Mouse (Mus musculus) c-Kit-positive CD71-positive TER-119-negative erythroid progenitor cells, embryonic 14.5 days (primary cell): Measurements from ENCODE around the gene Nobox.

Source experiments
- DNase-seq: peaks from one replicate; pipeline ENCODE4 v3.0.0-alpha.2; 2013; ENCODE audit warnings: low read depth

The Nobox gene

DNA sequence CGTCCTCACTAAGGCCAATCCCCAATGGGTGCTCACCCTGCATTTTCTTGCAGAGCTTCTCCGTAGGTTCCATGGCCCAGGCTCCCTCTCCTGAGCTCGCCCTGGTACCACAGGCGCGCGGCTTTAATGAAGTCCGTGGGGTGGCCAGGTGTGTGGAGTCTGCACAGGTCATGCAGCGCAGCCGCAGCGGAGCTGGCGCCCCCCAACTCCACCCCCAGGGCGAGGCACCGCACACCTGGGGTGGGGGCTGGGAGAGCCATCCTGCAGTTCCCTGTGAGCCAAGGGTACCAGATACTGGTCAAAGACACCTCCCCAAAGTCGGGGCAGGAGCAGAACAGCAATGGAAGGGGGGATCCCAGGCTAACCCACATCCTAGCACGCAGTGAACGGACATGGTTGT lies at the start of gene Nobox:
Gene Nobox, minus strand, starts transcription at position 101 of the 400 bp plus-strand sequence.
- DNase-seq: no peak

DNA sequence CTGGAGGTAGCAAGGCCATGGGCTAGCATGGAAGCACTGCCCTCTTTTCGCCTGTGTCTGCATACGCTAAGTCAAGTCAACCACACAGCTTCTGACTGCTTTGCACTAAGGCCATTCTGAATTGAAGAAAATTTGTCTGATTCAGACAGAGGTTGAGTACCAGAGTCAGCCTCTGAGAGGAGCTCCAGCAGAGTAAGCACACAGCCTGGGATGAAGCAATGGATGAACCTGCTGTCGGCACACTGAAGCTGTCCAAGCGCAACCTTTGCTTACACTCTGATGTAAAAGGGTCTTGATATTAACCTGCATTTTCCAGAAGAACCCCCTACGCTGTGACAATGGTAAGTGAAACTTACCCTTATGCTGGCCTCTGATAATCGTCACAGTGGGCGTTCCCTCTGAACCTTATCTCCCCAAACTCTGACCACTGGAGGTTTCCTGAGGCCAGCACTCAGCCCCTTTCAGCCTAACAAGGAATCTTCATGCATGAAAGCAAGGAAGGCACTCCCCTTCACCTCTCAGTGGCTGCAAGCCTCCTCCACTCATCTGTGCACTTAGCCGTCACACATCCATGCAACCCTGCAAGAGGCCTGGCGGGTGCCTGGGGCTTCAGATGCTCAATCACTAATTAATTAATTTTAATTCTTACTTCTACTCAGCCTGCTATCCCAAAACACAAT lies 45.3 kb upstream of the Nobox start:
- DNase-seq: peak; percentile 45

DNA sequence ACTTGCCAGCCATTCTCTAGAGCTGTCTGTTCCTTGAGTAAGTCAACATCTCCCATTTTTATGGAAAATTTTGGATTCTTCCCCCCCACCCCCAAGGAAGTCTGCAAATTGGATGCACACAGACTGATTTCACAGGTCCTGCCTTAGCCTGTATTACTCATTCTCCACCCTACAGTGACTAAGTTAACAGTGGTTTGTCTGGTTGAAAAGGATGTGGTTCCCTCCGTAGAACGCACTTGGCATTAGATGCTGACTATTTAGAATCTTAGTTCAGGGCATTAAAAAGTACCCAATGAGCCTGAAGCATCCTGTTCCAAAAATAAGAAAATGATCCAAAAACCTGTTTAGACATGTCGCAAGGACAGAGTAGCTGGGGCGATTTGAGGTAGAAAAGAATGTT lies 44.1 kb upstream of the Nobox start:
- no peak for DNase-seq

DNA sequence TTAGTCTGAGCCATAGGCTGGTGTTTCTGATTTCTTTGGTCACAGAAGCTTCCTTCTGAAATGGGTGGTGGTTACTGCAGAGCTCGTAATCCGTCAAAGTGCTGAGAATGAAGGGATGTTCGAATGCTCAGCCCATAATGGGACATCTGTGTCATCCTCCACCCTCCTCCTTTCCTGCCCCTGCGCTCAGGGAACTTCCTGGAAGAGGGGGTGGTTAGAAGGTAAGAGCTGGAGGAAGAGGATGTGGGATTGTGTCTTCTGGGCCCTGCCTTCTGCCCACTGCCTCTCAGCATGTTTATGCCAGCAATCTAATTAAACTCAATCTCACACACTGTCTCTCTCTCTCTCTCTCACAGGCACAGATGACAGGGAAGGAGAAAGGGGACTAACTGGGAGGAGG lies 39.7 kb upstream of the Nobox start:
- DNase-seq: no peak

DNA sequence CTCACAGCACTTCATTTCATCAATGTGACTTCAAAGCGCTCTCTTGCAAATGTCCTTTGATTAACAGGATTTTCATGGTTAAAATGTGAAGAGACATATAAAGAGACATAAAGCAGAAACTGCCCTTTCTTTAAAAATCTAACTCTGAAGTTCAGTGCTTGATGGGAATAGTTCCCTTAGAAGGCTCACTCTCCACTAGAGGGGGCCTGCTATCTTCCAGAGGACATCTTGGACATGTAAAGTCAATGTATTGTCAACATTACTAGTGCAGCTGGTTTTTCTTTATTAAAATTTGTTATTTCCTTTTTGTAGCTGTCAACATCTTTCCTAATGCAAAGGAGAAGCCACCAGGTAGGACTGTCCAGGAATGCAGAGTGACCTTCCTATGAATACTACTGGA lies 38.3 kb upstream of the Nobox start:
- DNase-seq: no peak

DNA sequence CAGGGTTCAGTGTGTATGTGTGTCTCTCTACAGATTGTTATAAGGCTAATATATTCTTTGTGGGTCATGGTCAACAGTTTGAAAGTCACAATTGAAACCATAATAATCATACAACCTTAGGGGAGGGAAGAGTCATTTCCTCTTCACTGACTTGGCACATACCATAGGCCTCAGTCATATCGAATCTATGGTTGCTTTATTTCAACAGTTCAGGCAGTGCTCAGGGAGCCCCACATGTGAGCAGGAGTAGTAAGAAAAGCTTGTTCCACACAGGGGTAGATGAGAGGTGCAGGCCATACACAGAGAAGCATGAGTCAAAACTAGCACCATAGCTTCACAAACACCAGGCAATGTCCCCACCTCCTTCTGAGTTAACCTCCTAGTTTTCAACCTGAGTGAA lies 33.7 kb upstream of the Nobox start:
- DNase-seq: no peak

DNA sequence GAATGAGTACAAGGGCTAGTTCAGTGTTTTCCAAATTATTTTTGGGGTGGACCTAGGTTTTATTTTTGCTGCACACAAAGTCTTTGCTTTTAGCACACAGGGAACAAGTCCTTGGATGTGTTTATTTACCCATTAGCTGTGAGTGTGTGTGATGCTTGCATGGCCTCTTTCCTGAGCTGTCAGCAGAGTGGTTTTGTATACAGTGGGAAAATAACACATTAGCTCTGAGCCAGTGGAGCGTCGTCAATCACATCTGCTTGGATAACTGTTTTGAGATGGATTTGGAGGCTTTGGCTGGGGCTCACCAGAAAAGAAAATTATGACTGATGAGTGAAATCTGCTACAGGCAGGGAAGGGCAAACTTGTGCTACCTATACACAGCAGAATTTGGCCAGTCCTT lies 33.0 kb upstream of the Nobox start:
- no peak for DNase-seq

DNA sequence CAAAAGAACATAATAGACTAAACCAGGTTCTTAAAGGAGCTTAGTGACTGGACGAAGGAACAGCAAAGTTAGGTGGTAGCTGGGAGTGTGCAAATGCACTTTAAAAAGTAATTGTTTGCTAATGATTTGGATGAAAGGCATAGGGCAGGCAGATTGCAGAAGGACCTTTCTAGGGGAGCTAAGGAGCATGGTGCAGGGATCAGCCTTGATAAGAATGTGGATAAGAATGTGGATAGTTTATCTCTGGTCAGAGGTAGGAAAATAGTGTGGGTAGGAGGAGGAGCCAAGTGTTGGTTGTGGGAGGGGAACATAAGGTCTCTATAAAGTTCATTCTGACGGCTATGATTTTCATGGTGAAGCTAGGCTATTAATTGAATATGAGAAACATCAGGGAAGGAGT lies 29.4 kb upstream of the Nobox start:
- no peak for DNase-seq

DNA sequence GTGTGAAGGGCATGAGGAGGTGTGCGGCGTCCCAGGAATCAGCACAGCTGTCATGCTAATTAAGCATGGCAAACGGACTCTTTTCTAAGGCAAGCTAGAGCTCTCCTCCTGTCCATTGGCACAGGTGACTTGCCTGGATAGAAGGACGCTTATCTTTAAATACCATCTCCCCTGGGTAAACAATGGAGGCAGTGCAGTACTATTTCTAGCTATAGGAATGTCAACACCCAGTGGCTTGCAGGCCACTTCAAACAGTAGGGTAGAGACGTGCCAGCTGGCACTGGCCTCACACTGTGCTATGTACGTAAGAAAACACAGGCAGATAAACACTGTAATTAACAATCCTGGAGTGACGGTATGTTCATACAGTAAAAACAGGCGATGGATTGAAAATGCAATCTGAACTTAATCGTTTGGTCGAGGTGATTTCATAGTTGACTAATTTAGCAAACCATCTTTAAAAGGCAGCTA lies 28.2 kb upstream of the Nobox start:
- no peak for DNase-seq

DNA sequence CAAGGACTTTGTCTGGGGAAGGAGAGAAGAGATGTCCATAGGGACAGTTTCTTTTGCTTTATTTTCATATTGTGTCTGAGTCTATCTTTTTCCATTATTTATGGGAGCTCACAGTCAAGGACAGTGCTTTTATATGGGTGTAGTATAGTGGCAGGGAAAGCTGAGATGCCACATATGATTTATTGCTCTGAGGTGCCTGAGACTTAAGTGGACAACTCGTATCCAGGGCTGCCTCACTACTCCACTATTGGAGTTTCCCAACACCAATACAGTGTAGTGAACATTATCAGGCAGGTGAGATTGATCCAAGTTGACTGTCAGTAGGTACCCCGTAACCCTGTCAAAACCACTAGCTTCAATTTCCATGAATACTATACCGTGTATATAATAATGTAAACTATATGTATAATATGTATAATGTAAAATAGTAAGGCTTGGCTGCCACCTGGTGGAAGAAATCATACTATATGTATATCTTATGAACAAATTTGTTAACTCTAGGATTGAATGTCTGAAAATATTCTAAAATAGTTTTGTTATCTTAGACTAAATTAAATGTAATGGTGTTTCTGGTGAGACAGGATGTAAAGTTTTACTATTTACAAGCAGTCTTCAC lies 26.4 kb upstream of the Nobox start:
- DNase-seq: no peak

DNA sequence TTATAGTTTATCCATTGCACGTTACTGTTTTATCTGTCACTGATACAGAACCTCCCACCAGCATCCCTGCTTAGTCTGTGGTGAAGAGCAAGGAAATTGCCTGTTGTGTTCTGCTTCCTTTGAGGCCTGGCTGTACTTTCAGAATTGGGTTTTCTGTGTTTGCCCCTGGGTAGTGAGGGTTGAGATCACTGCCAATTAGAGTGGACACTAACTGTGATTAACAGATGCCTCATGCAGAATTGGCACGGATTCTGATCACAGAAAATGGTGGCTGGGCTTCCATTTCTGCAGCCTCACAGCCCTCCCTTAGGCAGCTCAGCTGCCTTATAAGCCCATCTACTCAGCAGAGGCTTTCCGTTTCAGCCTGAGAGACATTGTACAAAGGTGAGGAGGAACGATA lies 24.1 kb upstream of the Nobox start:
- DNase-seq: no peak

DNA sequence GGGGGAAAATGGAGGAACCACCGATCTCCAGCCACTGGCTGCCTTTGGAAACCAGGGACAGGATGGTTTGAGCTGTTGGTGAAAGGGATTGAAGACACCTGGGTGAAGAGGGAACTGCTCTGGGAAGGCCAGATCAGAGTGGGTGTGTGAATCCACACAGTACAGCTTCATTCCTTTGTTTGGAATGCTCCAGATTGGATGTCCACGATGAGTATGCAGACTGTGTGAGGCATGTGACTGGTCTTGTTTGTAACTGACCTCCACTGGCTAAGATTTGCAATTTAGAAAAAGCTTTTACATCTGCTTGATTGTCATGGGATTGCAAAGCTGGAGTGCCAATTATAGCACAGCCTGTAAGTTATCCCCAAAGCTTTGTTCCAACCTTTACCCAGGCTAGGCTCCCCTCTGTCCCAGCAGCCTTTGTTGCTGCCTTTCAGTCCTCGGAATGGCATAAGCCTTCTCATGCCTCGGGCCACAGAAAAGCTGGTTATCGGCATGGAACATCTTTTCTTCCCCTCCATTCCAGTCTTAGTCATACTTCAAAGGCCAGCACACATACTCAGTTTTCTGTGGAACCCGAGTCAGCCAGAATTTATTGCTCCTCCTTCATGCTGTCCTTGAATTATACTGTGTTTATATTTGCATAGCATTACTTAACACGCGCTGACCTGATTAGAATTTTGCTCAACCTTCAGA lies 3.8 kb upstream of the Nobox start:
- DNase-seq: no peak

DNA sequence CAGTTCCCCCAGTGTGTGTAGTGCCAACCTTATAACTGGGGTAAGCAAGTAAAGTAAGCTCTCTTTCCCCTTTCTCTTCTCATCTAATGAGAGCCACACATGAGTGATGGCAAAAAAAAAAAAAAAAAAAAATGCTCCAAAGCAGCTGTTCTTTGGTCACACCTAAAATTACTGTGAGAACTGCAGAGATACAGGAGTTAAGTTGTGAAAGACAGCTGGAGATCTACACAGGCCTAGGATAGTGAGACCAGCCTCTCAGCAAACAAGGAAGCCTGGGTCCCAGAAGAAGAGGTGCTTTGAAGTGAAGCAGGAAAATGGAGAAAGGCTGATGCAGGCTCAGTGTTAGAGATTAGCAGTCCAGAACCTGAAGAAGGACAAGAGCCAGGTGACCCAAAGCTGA lies 3.2 kb upstream of the Nobox start:
- no peak for DNase-seq

DNA sequence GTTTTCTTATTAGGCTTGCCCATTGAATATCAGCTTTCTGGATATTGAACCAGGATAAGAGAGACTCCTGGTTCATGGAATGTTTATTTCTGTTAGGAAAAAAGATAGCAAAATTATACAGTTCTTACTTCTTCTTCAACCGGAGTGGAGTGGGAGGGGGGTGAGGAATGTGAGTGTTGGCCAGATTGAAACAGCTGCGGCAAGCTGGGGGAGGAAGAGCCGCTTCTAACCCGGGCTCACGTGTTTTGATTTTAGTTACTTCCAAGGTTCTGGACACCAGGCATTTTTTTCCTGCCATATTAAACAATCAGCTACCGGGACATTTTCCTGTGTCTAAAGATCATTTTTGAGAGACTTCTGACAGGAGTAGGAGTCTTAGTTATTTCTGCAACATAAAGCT lies 717 bp upstream of the Nobox start:
- no peak for DNase-seq

DNA sequence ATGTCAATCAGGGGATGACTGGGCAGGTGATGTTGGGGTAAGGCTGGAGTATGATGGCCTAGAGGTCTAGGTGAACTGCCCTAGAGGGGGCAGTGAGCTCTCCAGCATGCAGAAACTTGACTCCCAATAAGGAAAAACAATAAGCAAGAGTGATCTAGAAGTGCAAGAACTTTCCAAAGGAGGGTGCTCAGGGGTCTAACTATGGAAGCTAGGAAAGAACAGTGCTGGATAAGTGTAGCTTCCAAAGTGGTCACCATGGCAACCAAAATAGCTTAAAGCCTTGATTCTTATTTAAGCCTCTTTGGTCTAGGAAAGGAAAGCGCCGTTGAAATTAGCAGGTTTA lies 11.9 kb downstream of the Nobox start:
- no peak for DNase-seq

DNA sequence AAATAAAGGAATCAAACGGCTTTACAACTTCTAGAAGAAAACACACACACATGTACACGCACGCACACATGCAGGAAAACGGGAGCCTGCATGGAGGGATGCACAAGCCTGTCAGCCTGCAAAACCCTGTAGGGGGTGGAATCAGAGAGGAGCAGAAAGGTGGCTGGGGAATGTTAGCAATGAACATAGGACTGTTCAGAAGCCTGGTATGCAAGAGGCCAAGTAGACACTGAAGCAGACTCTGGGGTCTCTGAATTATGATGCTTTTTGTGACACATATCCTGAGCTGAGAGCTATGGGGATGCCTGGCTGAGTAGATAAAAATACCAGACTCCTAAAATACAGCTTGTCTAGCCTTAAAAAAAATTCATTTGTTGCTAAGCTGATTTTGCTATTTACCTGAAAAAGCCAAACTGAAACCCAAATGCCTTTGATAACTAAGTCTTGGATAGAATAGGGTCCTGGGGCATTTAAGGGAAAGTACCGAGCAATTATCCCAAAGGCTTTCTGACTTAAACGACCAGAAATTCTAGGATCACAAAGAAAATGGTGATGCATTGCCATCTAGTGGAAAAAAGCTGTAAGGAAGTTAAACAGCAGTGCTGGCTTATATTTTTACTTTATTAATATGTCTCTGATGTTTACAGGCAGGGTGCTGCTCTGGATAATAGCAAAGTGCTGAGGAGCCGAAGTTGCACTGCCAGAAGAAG lies 12.4 kb downstream of the Nobox start:
- DNase-seq: no peak

DNA sequence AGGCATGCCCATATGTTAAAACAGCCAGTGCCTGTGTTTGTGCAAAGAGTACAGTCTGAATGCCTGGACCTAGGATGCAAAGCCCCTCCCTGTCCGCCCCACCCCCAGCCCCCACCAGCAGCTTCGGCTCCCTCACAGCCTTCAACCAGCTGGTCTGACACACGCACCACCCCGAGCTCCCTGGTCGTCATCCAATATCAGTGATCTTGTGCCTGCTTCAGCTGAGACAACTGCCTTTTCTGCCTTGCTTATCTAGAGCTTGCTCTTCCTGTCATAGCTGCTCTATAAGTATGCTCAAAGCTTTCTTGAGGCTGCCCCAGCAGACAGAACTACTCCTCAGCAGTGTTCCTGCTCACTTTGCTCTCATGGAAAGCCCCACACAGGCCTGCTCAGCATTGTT lies 13.4 kb downstream of the Nobox start:
- DNase-seq: no peak

DNA sequence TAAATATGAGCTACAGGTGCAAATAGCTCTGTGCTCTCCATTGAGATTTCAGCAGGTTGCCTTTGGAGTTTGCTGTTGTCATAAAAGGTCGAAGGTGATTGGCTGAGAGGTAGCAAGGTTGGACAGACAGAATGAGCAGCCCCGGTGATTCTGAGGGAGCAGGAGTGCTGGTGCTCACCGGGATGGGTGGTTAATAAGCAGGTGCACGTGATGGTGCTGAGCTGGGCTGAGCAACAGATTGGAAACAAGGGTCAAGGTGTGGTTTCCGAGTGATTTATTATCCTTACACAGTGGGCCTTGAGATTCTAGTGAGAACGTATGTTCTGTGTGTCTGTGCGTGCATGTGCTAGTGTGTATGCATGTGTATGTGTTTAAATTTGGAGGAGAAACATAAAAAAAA lies 16.2 kb downstream of the Nobox start:
- DNase-seq: no peak

DNA sequence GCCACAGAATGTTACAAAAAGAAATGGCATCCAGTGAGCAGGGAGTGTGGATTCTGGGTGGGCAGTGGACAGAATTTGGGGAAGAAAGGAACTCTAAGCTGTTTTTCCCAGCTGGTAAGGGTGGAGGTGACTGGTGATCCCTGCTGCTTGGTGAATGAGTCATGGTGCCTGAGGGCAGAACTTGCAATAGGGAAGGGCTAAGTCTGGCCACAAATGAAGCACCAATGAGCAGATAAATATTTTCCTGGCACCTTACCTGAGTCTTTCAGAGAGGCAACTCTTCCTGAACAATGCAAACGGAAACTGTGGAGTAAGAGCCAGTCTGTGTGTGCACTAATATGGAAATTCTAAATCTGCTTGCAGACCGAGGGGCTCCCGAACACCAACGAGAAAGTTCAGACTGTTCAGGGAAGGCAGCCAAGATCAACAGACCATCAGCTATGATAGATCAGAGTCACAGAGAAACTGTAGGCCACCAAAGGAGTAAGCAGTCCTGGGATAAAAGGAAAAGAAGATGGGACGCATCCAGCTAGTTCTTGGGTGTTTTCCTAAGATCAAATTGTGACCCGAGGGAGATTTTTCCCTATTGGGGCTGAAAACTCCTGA lies 16.8 kb downstream of the Nobox start:
- DNase-seq: no peak

DNA sequence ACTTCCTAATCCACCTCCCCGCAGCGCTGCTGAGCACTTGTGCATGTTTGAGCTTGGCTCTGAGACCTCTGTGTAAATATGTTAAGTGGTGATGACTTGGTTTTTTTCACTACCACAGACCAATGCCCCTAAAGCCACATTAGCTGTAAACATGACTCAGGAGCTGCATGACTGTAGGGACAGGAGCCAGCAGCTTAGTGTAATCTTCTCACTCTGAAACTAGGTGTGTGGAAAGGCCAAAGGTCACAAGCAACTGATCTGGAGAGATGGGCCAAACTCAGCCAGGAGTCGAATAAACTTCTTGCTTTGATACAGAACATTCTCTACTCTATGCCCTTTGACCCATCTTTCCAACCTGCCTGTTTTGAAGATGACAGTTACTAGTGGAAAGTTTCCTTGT lies 17.3 kb downstream of the Nobox start:
- DNase-seq: no peak

DNA sequence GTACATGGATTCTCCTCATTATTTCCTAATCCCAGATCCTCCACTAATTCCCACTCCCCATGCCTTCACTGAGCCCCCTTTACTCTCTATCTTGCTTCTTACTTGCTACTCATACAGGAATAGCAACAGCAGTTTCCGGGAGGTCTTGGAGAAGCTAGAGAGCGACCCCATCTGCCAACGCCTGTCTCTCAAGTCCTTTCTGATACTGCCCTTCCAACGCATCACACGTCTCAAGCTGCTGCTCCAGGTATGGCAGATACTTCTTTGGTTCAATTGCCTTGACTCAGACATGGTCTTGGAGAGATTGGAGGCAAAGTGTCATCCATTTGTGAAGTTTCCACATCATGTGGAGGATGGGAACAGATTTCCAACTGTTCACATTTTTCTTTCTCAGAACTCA lies 28.9 kb downstream of the Nobox start:
- DNase-seq: no peak

DNA sequence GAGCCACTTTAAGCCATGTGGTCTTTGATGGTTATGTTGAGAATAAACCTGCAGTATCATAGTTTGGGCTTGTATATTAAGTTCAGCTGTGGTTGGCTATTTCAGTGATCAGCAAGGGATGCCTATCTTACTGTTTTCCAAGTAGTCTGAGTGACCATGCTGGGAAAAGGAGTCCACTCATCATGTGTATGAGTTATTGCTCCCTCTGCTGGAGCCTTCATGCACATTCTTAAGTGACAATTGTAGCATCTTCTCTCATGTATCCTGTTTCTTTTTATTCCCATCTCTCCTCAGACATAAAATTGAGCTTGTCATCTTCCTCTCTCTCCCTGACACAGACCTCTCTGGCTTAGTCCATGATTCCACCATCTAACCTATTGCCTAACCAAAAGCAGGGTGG lies 31.1 kb downstream of the Nobox start:
- DNase-seq: no peak

DNA sequence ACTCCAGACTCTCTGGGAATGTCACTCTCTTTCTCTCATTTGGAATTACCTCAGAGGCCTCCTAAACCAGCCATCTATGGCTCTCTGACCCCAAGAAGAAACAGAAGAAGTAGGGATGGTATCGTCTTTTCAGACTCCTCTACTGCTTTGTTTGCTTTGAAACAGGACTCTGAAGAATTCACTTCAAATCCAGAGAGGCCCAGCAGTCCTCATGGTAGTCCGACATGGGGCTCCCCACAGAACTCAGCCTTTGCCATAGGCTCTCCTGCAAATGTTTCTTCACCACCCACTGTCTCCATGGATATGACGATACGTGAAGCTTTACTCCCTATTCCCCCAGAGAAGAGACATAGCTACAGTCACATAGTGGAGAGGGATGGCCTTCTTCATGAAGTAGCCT lies 35.2 kb downstream of the Nobox start:
- DNase-seq: no peak
